Mouse (Mus musculus): Measurements from ENCODE around the gene Pxylp1. TPM values are rescaled to one million over a fixed set of nuclear protein-coding genes. Genes with fewer than 3 reads are reported as not detected.

Gene Pxylp1
- total RNA-seq, 2 experiments from 2014 or later = 22.0 to 28.3 TPM

GRCm38 (mm10) chr9:96890756-96891155 is 1.7 kb downstream of the Pxylp1 start:
- no peak for DNase-seq

- no peak for DNase-seq
Measured at GRCm38 (mm10) chr9:96890266-96890665, 2.2 kb downstream of the Pxylp1 start.

- DNase-seq = peak; percentile 93
Measured at GRCm38 (mm10) chr9:96889345-96890021, 3.0 kb downstream of the Pxylp1 start.

- DNase-seq = peak; percentile 42
Measured at GRCm38 (mm10) chr9:96888742-96889344, 3.6 kb downstream of the Pxylp1 start.

- DNase-seq = peak; percentile 40
Measured at GRCm38 (mm10) chr9:96887954-96888353, 4.5 kb downstream of the Pxylp1 start.

- no peak for DNase-seq
Measured at GRCm38 (mm10) chr9:96887492-96887891, 5.0 kb downstream of the Pxylp1 start.

GRCm38 (mm10) chr9:96885781-96886180 is 6.7 kb downstream of the Pxylp1 start:
- peak; percentile 41 for DNase-seq

- DNase-seq = no peak
Measured at GRCm38 (mm10) chr9:96882496-96883265, 9.8 kb downstream of the Pxylp1 start.

GRCm38 (mm10) chr9:96881901-96882300 is 10.6 kb downstream of the Pxylp1 start:
- DNase-seq = no peak

- peak; percentile 89 for DNase-seq
Measured at GRCm38 (mm10) chr9:96879024-96879423, 13.4 kb downstream of the Pxylp1 start.

- no peak for DNase-seq
Measured at GRCm38 (mm10) chr9:96878464-96878863, 14.0 kb downstream of the Pxylp1 start.

GRCm38 (mm10) chr9:96875704-96876103 is 16.8 kb downstream of the Pxylp1 start:
- no peak for DNase-seq

GRCm38 (mm10) chr9:96873082-96873481 is 19.4 kb downstream of the Pxylp1 start:
- peak; percentile 61 for DNase-seq

GRCm38 (mm10) chr9:96870104-96870503 is 22.4 kb downstream of the Pxylp1 start:
- no peak for DNase-seq

- no peak for DNase-seq
Measured at GRCm38 (mm10) chr9:96869542-96869941, 22.9 kb downstream of the Pxylp1 start.

- DNase-seq = no peak
Measured at GRCm38 (mm10) chr9:96868546-96868945, 23.9 kb downstream of the Pxylp1 start.

- no peak for DNase-seq
Measured at GRCm38 (mm10) chr9:96867165-96867564, 25.3 kb downstream of the Pxylp1 start.

- DNase-seq = no peak
Measured at GRCm38 (mm10) chr9:96866196-96866595, 26.3 kb downstream of the Pxylp1 start.

- no peak for DNase-seq
Measured at GRCm38 (mm10) chr9:96865473-96866050, 26.9 kb downstream of the Pxylp1 start.

- DNase-seq = no peak
Measured at GRCm38 (mm10) chr9:96863539-96863938, 28.9 kb downstream of the Pxylp1 start.

- DNase-seq = no peak
Measured at GRCm38 (mm10) chr9:96862836-96863235, 29.6 kb downstream of the Pxylp1 start.

- no peak for DNase-seq
Measured at GRCm38 (mm10) chr9:96861092-96861487, 31.4 kb downstream of the Pxylp1 start.

All from heart, postnatal 4 days (tissue).